ENCODE assay signal across 20 mouse cellular contexts in genomic region chr7:141420030-141420702, GRCm38 (mm10). TPM values are rescaled to one million over a fixed set of nuclear protein-coding genes. Genes with fewer than 3 reads are reported as not detected.
DNase-seq lines count a peak whose midpoint lies in the region; ATAC-seq and TF ChIP-seq lines count a peak whose summit lies in the region.
"Had no signal": no experiment of that assay in that cellular context is flagged by ENCODE, and none has a peak within 500 bp of the region (broad histone marks: within the 10 kb centered on the region; RNA-seq: fewer than 3 reads in every experiment).

No protein-coding gene starts in this region.

- no peaks in the 10 kb centered on the region for H3K27me3 ChIP-seq in liver, adult 2 months (ENCODE audit: control insufficient read depth, insufficient read depth, low read length)
- no peaks in the 10 kb centered on the region for H3K27me3 ChIP-seq in liver, embryonic 14.5 days (ENCODE audit: control insufficient read depth, insufficient read depth, low read length)
- H3K27me3 ChIP-seq in small intestine, adult 2 months (ENCODE audit: control insufficient read depth, insufficient read depth, low read length): no peaks in the 10 kb centered on the region
- H3K27me3 ChIP-seq in thymus, adult 2 months (ENCODE audit: control insufficient read depth, insufficient read depth, low read length): no peaks in the 10 kb centered on the region
- H3K27me3 ChIP-seq: embryonic facial prominence, embryonic 13.5 days had no signal

- peak; percentile 97 for DNase-seq in liver, adult 2 months (ENCODE audit: extremely low read depth, low read depth, low spot score)
- no peak for DNase-seq in liver
- no peak for DNase-seq in liver, embryonic 14.5 days (ENCODE audit: low read depth in 3 of 3, low spot score in 3 of 3)
- DNase-seq in layer of hippocampus, postnatal 10 days (ENCODE audit: low spot score in 2 of 2): no peak
- DNase-seq in thymus, adult 2 months: no peak
- DNase-seq: adrenal gland, postnatal 14 days; cerebellum, adult 11-12 months; cerebellum, adult 9-10 months; cerebellum, postnatal 36 days; gastrocnemius, adult 2 months; gastrocnemius, postnatal 25 days had no signal

- H3K4me3 ChIP-seq in liver, adult 2 months (ENCODE audit: insufficient read depth, low read depth, low read length): no peak overlapping the region
- H3K4me3 ChIP-seq in liver, embryonic 14.5 days (ENCODE audit: insufficient read depth in 1 of 2, low read depth in 2 of 2, low read length in 2 of 2): no peak overlapping the region
- H3K4me3 ChIP-seq in small intestine, adult 2 months (ENCODE audit: low read depth, low read length): no peak overlapping the region
- H3K4me3 ChIP-seq in thymus, adult 2 months (ENCODE audit: control insufficient read depth, insufficient read depth, low read length): no peak overlapping the region
- H3K4me3 ChIP-seq: embryonic facial prominence, embryonic 13.5 days; forebrain, embryonic 10.5 days; gastrocnemius, adult 2 months; heart, embryonic 12.5 days; hindbrain, embryonic 10.5 days had no signal

- TF ChIP-seq POLR2A in liver, adult 2 months (IDR thresholded peaks at IDR 0.05; ENCODE audit: extremely low read depth, insufficient read depth, low read length): no peak
- TF ChIP-seq POLR2A in small intestine, adult 2 months (IDR thresholded peaks at IDR 0.05; ENCODE audit: low read depth, low read length): no peak
- no peak for TF ChIP-seq POLR2A in thymus, adult 2 months (IDR thresholded peaks at IDR 0.05; ENCODE audit: control insufficient read depth, extremely low read depth, insufficient read depth, low read length, poor library complexity)

- no peaks in the 10 kb centered on the region for H3K36me3 ChIP-seq in liver, adult 2 months (ENCODE audit: control insufficient read depth, insufficient read depth, low read length)
- no peaks in the 10 kb centered on the region for H3K36me3 ChIP-seq in liver, embryonic 14.5 days (replicated peaks; ENCODE audit: control insufficient read depth, insufficient read depth, low read depth)
- H3K36me3 ChIP-seq in small intestine, adult 2 months (ENCODE audit: control insufficient read depth, insufficient read depth, low read length): no peaks in the 10 kb centered on the region
- H3K36me3 ChIP-seq in thymus, adult 2 months (ENCODE audit: control insufficient read depth, insufficient read depth, low read length): no peaks in the 10 kb centered on the region
- H3K36me3 ChIP-seq: embryonic facial prominence, embryonic 13.5 days; forebrain, embryonic 10.5 days; heart, embryonic 12.5 days; hindbrain, embryonic 10.5 days had no signal

- H3K27ac ChIP-seq in liver, adult 2 months (replicated peaks; ENCODE audit: insufficient read depth, low read depth, low read length): peak overlapping the region; percentile 57
- no peak overlapping the region for H3K27ac ChIP-seq in liver, embryonic 14.5 days
- peak overlapping the region; percentile 65 for H3K27ac ChIP-seq in small intestine, adult 2 months (ENCODE audit: insufficient read depth, low read depth, low read length)
- no peak overlapping the region for H3K27ac ChIP-seq in thymus, adult 2 months (ENCODE audit: control insufficient read depth, insufficient read depth, low read length)
- H3K27ac ChIP-seq: embryonic facial prominence, embryonic 13.5 days; forebrain, embryonic 10.5 days; gastrocnemius, adult 2 months; hindbrain, embryonic 10.5 days had no signal

- no peak for TF ChIP-seq EP300 in liver, embryonic 14.5 days (IDR thresholded peaks at IDR 0.05; ENCODE audit: low read depth)

- peak; percentile 49; the same call in 1 of the 2 replicates for ATAC-seq in liver, embryonic 14.5 days (ENCODE audit: insufficient read depth)
- no peak for ATAC-seq in erythroid progenitor cell, adult 5-6 weeks (replicated peaks; ENCODE audit: low FRiP score, poor library complexity, severe bottlenecking)
- ATAC-seq: forebrain, embryonic 14.5 days had no signal

- H3K79me2 ChIP-seq in liver, adult 2 months (ENCODE audit: control insufficient read depth, insufficient read depth, low read length): no peaks in the 10 kb centered on the region

- TF ChIP-seq CTCF in liver, adult 2 months (IDR thresholded peaks at IDR 0.05; ENCODE audit: low read depth, low read length): no peak
- no peak for TF ChIP-seq CTCF in liver, embryonic 14.5 days (IDR thresholded peaks at IDR 0.05; ENCODE audit: low read depth)
- no peak for TF ChIP-seq CTCF in small intestine, adult 2 months (IDR thresholded peaks at IDR 0.05; ENCODE audit: extremely low read depth, insufficient read length, insufficient replicate concordance, low read depth, low read length)
- no peak for TF ChIP-seq CTCF in thymus, adult 2 months (IDR thresholded peaks at IDR 0.05; ENCODE audit: borderline replicate concordance, control insufficient read depth, extremely low read depth, insufficient read depth, low read length, poor library complexity)

- H3K4me1 ChIP-seq in liver, adult 2 months (ENCODE audit: control insufficient read depth, insufficient read depth, low read length): peaks cover 12% of the 10 kb centered on the region
- no peaks in the 10 kb centered on the region for H3K4me1 ChIP-seq in liver, embryonic 14.5 days (replicated peaks; ENCODE audit: control insufficient read depth in 2 of 2, insufficient read depth in 2 of 2, low read length in 1 of 2)
- peaks cover 16% of the 10 kb centered on the region; the same call in 1 of the 2 replicates for H3K4me1 ChIP-seq in small intestine, adult 2 months (ENCODE audit: control insufficient read depth, insufficient read depth, insufficient read length, low read length)
- no peaks in the 10 kb centered on the region for H3K4me1 ChIP-seq in thymus, adult 2 months (replicated peaks; ENCODE audit: control insufficient read depth, insufficient read depth, low read length)
- H3K4me1 ChIP-seq: embryonic facial prominence, embryonic 13.5 days; forebrain, embryonic 10.5 days; heart, embryonic 12.5 days; hindbrain, embryonic 10.5 days had no signal

- no peaks in the 10 kb centered on the region for H3K9me3 ChIP-seq in liver, embryonic 14.5 days (ENCODE audit: control insufficient read depth, low read length)
- H3K9me3 ChIP-seq: embryonic facial prominence, embryonic 13.5 days; forebrain, embryonic 10.5 days; heart, embryonic 12.5 days; hindbrain, embryonic 10.5 days had no signal

- 27% methylated on average over 9 of the region's 9 CpGs for WGBS in liver, adult 2 months
- WGBS in liver, embryonic 14.5 days (ENCODE audit: insufficient replicate concordance): 52% methylated on average over 9 of the region's 9 CpGs
- 30% methylated on average over 9 of the region's 9 CpGs for WGBS in small intestine, adult 2 months
- 91% methylated on average over 9 of the region's 9 CpGs for WGBS in thymus, adult 2 months

- no peak overlapping the region for H3K4me2 ChIP-seq in liver, embryonic 14.5 days (ENCODE audit: low read depth)
- H3K4me2 ChIP-seq: embryonic facial prominence, embryonic 13.5 days; heart, embryonic 12.5 days had no signal

- no peak overlapping the region for H3K9ac ChIP-seq in liver, adult 2 months (ENCODE audit: low read depth, low read length)
- H3K9ac ChIP-seq in liver, embryonic 14.5 days (replicated peaks): no peak overlapping the region
- H3K9ac ChIP-seq: embryonic facial prominence, embryonic 13.5 days; heart, embryonic 12.5 days had no signal

RNA-seq across cellular contexts. Expression of gene Gatd1, which starts 6.2 kb away (rescaled TPM):
- total RNA-seq in liver, adult 2 months (2014; rRNA removed): 15.1 and 23.5 TPM in 2 replicates
- 34.9 and 36.2 TPM in 2 replicates for polyA plus RNA-seq in liver, adult 2 months (2012; rRNA removed)
- 13.8 and 16.9 TPM in 2 replicates for polyA plus RNA-seq in liver, embryonic 14.5 days (2012; rRNA removed)
- polyA plus RNA-seq in liver, embryonic 14.5 days (2014; fragmentation: Nextera tagmentation; extraction: Ambion mirVana): 8.7 and 10.3 TPM in 2 replicates
- polyA plus RNA-seq in small intestine, adult 2 months (2012; rRNA removed): 23.8 and 48.4 TPM in 2 replicates
- 10 to 100 TPM; 34.4 to 39.3 TPM for total RNA-seq in layer of hippocampus, postnatal 10 days (2021)
- total RNA-seq in erythroid progenitor cell, adult 5-6 weeks (2015; ENCODE audit: low replicate concordance): 3.4 and 14.4 TPM in 2 replicates
- 4.4 and 9.2 TPM in 2 replicates for total RNA-seq in erythroid progenitor cell, adult 5-6 weeks (2017; ENCODE audit: low replicate concordance)
- polyA plus RNA-seq in thymus, adult 2 months (2012; rRNA removed): 98.1 and 104 TPM in 2 replicates

RNA-seq across cellular contexts. Expression of gene Cend1, which starts 9.1 kb away (rescaled TPM):
- total RNA-seq in liver, adult 2 months (2014; rRNA removed): 0.13 TPM in 1 of 2 replicates, not detected in the other
- 0.09 and 0.10 TPM in 2 replicates for polyA plus RNA-seq in liver, adult 2 months (2012; rRNA removed)
- polyA plus RNA-seq in liver, embryonic 14.5 days (2012; rRNA removed): 0.09 TPM in 1 of 2 replicates, not detected in the other
- polyA plus RNA-seq in liver, embryonic 14.5 days (2014; fragmentation: Nextera tagmentation; extraction: Ambion mirVana): not detected in 2 replicates
- 0.84 and 1.0 TPM in 2 replicates for polyA plus RNA-seq in small intestine, adult 2 months (2012; rRNA removed)
- 100 to 1,000 TPM; 259 to 281 TPM for total RNA-seq in layer of hippocampus, postnatal 10 days (2021)
- not detected in 2 replicates for total RNA-seq in erythroid progenitor cell, adult 5-6 weeks (2015; ENCODE audit: low replicate concordance)
- total RNA-seq in erythroid progenitor cell, adult 5-6 weeks (2017; ENCODE audit: low replicate concordance): not detected in 2 replicates
- polyA plus RNA-seq in thymus, adult 2 months (2012; rRNA removed): 0.43 and 0.63 TPM in 2 replicates
- total RNA-seq: granulocyte monocyte progenitor cell, adult 5-6 weeks; MEL had no signal

RNA-seq across cellular contexts. Expression of gene Slc25a22, which starts 17.5 kb away (rescaled TPM):
- 26.1 and 40.7 TPM in 2 replicates for total RNA-seq in liver, adult 2 months (2014; rRNA removed)
- 315 and 345 TPM in 2 replicates for polyA plus RNA-seq in liver, adult 2 months (2012; rRNA removed)
- 19.6 and 23.8 TPM in 2 replicates for polyA plus RNA-seq in liver, embryonic 14.5 days (2012; rRNA removed)
- polyA plus RNA-seq in liver, embryonic 14.5 days (2014; fragmentation: Nextera tagmentation; extraction: Ambion mirVana): 11.0 and 13.5 TPM in 2 replicates
- 104 and 488 TPM in 2 replicates for polyA plus RNA-seq in small intestine, adult 2 months (2012; rRNA removed)
- 100 to 1,000 TPM; 281 to 341 TPM for total RNA-seq in layer of hippocampus, postnatal 10 days (2021)
- 28.5 and 37.3 TPM in 2 replicates for total RNA-seq in erythroid progenitor cell, adult 5-6 weeks (2015; ENCODE audit: low replicate concordance)
- total RNA-seq in erythroid progenitor cell, adult 5-6 weeks (2017; ENCODE audit: low replicate concordance): 1.4 and 7.1 TPM in 2 replicates
- polyA plus RNA-seq in thymus, adult 2 months (2012; rRNA removed): 114 and 128 TPM in 2 replicates

RNA-seq across cellular contexts. Expression of gene Pidd1, which starts 23.7 kb away (rescaled TPM):
- 0.37 and 0.94 TPM in 2 replicates for total RNA-seq in liver, adult 2 months (2014; rRNA removed)
- polyA plus RNA-seq in liver, adult 2 months (2012; rRNA removed): 3.8 and 4.7 TPM in 2 replicates
- 15.5 and 18.7 TPM in 2 replicates for polyA plus RNA-seq in liver, embryonic 14.5 days (2012; rRNA removed)
- polyA plus RNA-seq in liver, embryonic 14.5 days (2014; fragmentation: Nextera tagmentation; extraction: Ambion mirVana): 6.1 and 9.4 TPM in 2 replicates
- 5.8 and 13.9 TPM in 2 replicates for polyA plus RNA-seq in small intestine, adult 2 months (2012; rRNA removed)
- total RNA-seq in layer of hippocampus, postnatal 10 days (2021): 1 to 10 TPM; 2.1 to 3.8 TPM
- total RNA-seq in erythroid progenitor cell, adult 5-6 weeks (2015; ENCODE audit: low replicate concordance): 34.2 and 34.4 TPM in 2 replicates
- total RNA-seq in erythroid progenitor cell, adult 5-6 weeks (2017; ENCODE audit: low replicate concordance): 14.0 and 19.1 TPM in 2 replicates
- 109 and 133 TPM in 2 replicates for polyA plus RNA-seq in thymus, adult 2 months (2012; rRNA removed)

RNA-seq across cellular contexts. Expression of gene Rplp2, which starts 27.0 kb away (rescaled TPM):
- 255 and 308 TPM in 2 replicates for total RNA-seq in liver, adult 2 months (2014; rRNA removed)
- polyA plus RNA-seq in liver, adult 2 months (2012; rRNA removed): 265 and 286 TPM in 2 replicates
- polyA plus RNA-seq in liver, embryonic 14.5 days (2012; rRNA removed): 328 and 661 TPM in 2 replicates
- 942 and 950 TPM in 2 replicates for polyA plus RNA-seq in liver, embryonic 14.5 days (2014; fragmentation: Nextera tagmentation; extraction: Ambion mirVana)
- 287 and 441 TPM in 2 replicates for polyA plus RNA-seq in small intestine, adult 2 months (2012; rRNA removed)
- 100 to 1,000 TPM; 648 to 721 TPM for total RNA-seq in layer of hippocampus, postnatal 10 days (2021)
- 970 and 1,246 TPM in 2 replicates for total RNA-seq in erythroid progenitor cell, adult 5-6 weeks (2015; ENCODE audit: low replicate concordance)
- total RNA-seq in erythroid progenitor cell, adult 5-6 weeks (2017; ENCODE audit: low replicate concordance): 1,462 and 2,252 TPM in 2 replicates
- 674 and 750 TPM in 2 replicates for polyA plus RNA-seq in thymus, adult 2 months (2012; rRNA removed)

Comparison
In these comparisons a context has a peak if more than half of its experiments do, and no peak if none do; other contexts are left out.
1. H3K27ac ChIP-seq: peak in liver, adult 2 months (single experiment) and small intestine, adult 2 months (single experiment); none in liver, embryonic 14.5 days (single experiment) and thymus, adult 2 months (single experiment).